Mouse (Mus musculus) intestine, postnatal 0 days (tissue): ENCODE results near the gene Htt. TPM values are rescaled to one million over a fixed set of nuclear protein-coding genes. Genes with fewer than 3 reads are reported as not detected.

Source experiments
- ATAC-seq: fragments of 200-750 bp; cut with Nextera tagmentation; 2 replicates; pipeline ENCODE4 v1.8.0; 2017; ENCODE audit warnings: mild to moderate bottlenecking, moderate TSS enrichment, moderate library complexity
- H3K27ac ChIP-seq: fragments of 300-500 bp; sonication (generic); 2 replicates; pipeline ENCODE4 v1.5.1; 2014; ENCODE audit warnings: mild to moderate bottlenecking, low read depth, low read length, moderate library complexity
- H3K27me3 ChIP-seq: fragments of 300-500 bp; sonication (generic); replicated peaks from 2 replicates; pipeline ENCODE4 v1.6.1; 2014; ENCODE audit warnings: low read length, mixed read lengths; ENCODE audit not compliant: control insufficient read depth, insufficient read depth
- H3K36me3 ChIP-seq: fragments of 300-500 bp; sonication (generic); 2 replicates; pipeline ENCODE4 v1.6.1; 2014; ENCODE audit warnings: mild to moderate bottlenecking, moderate library complexity; ENCODE audit not compliant: control insufficient read depth, insufficient read depth
- H3K4me1 ChIP-seq: fragments of 300-500 bp; sonication (generic); replicated peaks from 2 replicates; pipeline ENCODE4 v1.6.1; 2014; ENCODE audit warnings: antibody characterized with exemption, low read length, mixed read lengths; ENCODE audit not compliant: control insufficient read depth, insufficient read depth
- H3K4me2 ChIP-seq: fragments of 300-500 bp; sonication (generic); replicated peaks from 2 replicates; pipeline ENCODE4 v1.6.1; 2014; ENCODE audit warnings: low read depth, mild to moderate bottlenecking, moderate library complexity
- H3K4me3 ChIP-seq: fragments of 300-500 bp; sonication (generic); 2 replicates; pipeline ENCODE4 v1.5.1; 2014; ENCODE audit warnings: low read depth, low read length
- H3K9ac ChIP-seq: fragments of 300-500 bp; sonication (generic); 2 replicates; pipeline ENCODE4 v1.6.1; 2014; ENCODE audit warnings: mild to moderate bottlenecking, low read depth, low read length
- H3K9me3 ChIP-seq: fragments of 300-500 bp; sonication (generic); 2 replicates; pipeline ENCODE4 v1.6.1; 2016; ENCODE audit warnings: mixed run types; ENCODE audit not compliant: control insufficient read depth
- CTCF ChIP-seq: sonication (generic); IDR thresholded peaks from 2 replicates; pipeline ENCODE4 v1.5.1; 2016; ENCODE audit warnings: low read depth, mild to moderate bottlenecking, control low read depth, antibody characterized with exemption, moderate library complexity
- WGBS: fragments of 180-500 bp; shearing (Covaris S2); extraction: QIAGEN DNeasy Blood & Tissue Kit; methylation state at CpG from one replicate; pipeline ENCODE4 v1.1.7; 2014; 5-methylcytosine and 5-hydroxymethylcytosine counted together
- polyA plus RNA-seq: library from polyadenylated mRNA; unstranded; fragments of >200 nt; fragmentation: Nextera tagmentation; extraction: Ambion mirVana; gene quantifications from 2 replicates; pipeline ENCODE4 v1.2.1, GENCODE M21; 2015

Htt gene
- polyA plus RNA-seq, 1 experiment from 2014 or later = 3.7 TPM

DNA sequence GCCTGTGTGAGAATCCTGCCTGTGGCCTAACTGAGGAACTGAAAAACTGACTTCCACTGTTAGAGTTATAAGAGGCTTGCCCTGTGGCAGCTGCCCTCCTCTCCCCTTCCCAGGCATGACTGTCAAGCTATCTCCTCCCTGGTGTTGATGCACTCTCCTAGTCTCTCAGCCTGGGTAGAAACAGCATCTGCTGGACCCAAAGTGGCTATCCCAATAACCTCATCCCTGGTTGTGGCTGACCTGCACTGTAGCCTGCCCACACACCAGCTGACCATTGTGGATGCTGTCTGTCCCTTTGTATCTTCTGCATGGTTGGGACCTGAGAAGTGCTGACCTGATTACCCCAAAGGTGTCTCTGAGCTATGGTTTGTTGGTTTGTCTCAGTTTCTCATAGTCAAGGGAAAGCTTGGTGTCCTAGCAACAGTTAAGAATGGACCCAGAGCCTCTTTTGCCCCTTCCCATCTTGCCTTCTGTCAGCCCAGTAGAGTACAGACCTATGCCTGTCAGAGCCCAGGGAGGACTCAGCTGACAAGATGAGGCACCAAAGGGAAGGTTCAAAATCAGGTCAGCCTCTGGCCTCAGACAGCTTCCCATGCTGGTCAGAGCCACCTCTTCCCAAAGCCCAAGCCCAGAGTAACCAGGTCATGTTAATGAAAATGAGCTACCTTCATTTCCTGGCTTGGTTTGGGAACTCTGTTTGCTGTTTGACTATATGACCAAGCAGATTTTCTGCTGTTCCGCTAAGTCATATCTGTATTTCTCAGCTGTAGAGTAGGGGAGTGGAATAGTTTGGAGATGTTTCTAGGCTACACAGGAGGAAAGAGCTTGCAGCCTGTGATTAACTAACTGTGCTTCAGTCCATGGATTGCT is 148.3 kb downstream of the Htt start:
- Histone ChIP-seq H3K4me1 (no peaks in the 10 kb centered on the region), H3K4me2 (no peak overlapping the region), H3K36me3 (peaks cover 54% of the 10 kb centered on the region), H3K9ac (no peak overlapping the region), H3K9me3 (no peaks in the 10 kb centered on the region), H3K27ac (no peak overlapping the region), H3K27me3 (no peaks in the 10 kb centered on the region), H3K4me3 (no peak overlapping the region)
- WGBS = 91% methylated on average over 1 of the region's 1 CpGs
- no peak for TF ChIP-seq CTCF
- no peak for ATAC-seq

DNA sequence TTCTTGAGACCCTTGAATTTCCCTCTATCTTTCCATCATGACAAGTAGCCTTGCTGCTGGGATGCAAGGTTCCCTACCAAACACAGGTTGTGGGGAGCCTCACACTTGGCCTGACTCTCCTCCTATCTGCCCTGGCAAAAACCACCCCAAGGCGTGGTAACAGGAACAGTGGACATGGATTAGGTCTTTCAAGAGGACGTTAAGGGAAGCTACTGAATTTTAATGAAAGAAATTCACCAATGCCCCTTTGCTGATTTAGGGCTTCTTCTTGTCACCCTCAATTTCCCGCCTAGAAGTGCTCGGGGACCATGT is 148.9 kb downstream of the Htt start:
- WGBS = 84% methylated on average over 4 of the region's 4 CpGs

DNA sequence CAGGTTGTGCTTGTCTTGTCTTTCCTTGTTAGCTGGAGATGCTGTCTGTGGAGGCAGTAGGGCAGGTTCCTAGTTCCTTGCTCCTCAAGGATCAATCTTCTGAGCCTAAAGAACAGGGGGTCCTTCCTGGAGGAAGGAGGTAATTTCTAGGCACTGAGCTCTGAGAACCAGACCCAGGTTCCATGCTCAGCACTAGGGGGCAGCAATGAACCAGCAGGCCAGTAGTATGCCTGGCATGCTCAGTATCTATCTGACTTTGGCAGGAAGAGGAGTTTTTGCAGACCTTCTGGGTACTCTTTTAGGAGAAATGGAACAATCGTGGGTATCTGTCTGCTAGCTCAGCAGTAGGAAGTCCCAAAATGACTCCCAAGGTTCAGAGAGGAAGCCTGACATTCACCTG is 154.3 kb downstream of the Htt start:
- Histone ChIP-seq H3K36me3 (0 out of 2 replicates have a peak, but pooled peaks cover 6% of the 10 kb centered on the region), H3K9ac (no peak overlapping the region), H3K4me2 (no peak overlapping the region), H3K27ac (no peak overlapping the region), H3K4me1 (no peaks in the 10 kb centered on the region), H3K27me3 (no peaks in the 10 kb centered on the region), H3K9me3 (no peaks in the 10 kb centered on the region), H3K4me3 (no peak overlapping the region)
- no peak; the same call in 1 of the 2 replicates for ATAC-seq
- WGBS = 5% methylated on average over 1 of the region's 1 CpGs
- TF ChIP-seq CTCF = peak; percentile 94

More for the DNA sequence above, 148.9 kb downstream of the Htt start:
- H3K4me1 ChIP-seq = no peaks in the 10 kb centered on the region
- no peak overlapping the region for H3K9ac ChIP-seq
- no peak for TF ChIP-seq CTCF
- H3K36me3 ChIP-seq = peaks cover 48% of the 10 kb centered on the region
- H3K27me3 ChIP-seq = no peaks in the 10 kb centered on the region
- no peak overlapping the region for H3K4me3 ChIP-seq
- no peak overlapping the region for H3K4me2 ChIP-seq
- ATAC-seq = no peak
- H3K9me3 ChIP-seq = no peaks in the 10 kb centered on the region
- H3K27ac ChIP-seq = no peak overlapping the region

DNA sequence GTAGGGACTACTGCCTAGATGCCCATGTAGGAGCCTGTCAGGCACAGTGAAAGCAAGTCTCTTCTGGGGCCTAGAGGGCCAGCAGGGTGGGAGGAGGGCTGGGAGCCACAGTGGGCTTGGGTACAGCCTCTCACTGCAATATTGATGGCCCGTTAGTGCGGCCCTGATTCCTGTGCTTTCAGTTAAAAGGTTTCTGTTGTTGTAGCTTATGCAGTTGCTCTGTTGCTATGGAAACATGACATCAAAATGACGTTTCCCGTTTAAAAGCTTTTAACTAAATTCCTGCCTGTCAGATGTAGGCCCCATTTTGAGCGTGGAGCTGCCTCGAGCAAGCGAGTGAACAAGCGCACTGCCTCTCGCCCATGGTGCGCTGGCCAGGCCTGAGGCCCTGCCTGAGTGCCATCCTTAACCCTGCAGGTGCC is 155.7 kb downstream of the Htt start:
- 73% methylated on average over 10 of the region's 10 CpGs for WGBS
- H3K9me3 ChIP-seq = no peaks in the 10 kb centered on the region

DNA sequence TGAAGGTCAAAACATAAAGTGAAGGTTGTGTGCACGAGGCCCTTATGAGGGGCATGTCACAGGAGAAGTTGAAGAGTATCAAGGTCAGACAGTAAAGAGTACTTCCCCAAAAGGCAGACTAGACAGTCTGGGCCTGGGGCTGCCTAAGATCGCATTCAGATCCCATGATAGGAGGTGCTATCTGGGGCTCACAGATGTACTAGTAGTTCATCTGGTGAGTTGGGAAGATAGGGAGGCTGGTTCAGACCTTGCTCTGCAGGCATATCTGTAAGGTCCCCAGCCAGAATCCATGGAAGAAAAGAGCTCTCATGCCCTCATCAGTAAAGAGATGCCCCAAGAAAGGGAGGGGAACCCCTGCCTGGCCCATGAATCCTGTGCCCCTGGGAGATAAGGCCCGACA is 157.2 kb downstream of the Htt start:
- 78% methylated on average over 3 of the region's 3 CpGs for WGBS
- ATAC-seq = no peak

More for the DNA sequence above, 155.7 kb downstream of the Htt start:
- Histone ChIP-seq H3K4me1 (no peaks in the 10 kb centered on the region), H3K36me3 (peaks cover 14% of the 10 kb centered on the region; the same call in 1 of the 2 replicates), H3K27me3 (no peaks in the 10 kb centered on the region), H3K9ac (no peak overlapping the region), H3K4me3 (no peak overlapping the region), H3K27ac (no peak overlapping the region), H3K4me2 (no peak overlapping the region)
- no peak for ATAC-seq
- TF ChIP-seq CTCF = no peak

DNA sequence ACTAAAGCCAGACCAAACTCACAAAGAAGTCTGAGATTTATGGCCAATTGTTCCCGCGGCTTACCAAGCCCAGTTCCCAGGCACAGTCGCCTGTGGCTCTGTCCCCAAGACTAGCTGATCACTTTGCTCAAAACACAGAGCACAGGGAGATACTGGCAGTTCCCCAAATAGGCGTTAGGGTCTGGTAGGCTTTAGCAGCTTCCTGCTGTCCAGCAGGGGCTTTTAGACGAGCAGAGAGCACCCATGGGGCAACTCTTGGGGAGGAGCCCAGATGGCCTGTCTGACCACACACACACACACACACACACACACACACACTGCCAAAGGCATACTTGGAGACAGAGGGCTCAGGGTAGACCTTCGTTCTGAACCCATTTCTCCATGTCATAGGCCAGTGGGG is 161.0 kb downstream of the Htt start:
- Histone ChIP-seq H3K27me3 (no peaks in the 10 kb centered on the region), H3K27ac (no peak overlapping the region), H3K4me3 (no peak overlapping the region), H3K4me1 (no peaks in the 10 kb centered on the region), H3K9me3 (no peaks in the 10 kb centered on the region), H3K9ac (no peak overlapping the region), H3K36me3 (peaks cover 22% of the 10 kb centered on the region), H3K4me2 (no peak overlapping the region)
- TF ChIP-seq CTCF = no peak
- WGBS = 61% methylated on average over 6 of the region's 6 CpGs
- no peak for ATAC-seq

More for the DNA sequence above, 157.2 kb downstream of the Htt start:
- H3K9me3 ChIP-seq = no peaks in the 10 kb centered on the region
- peaks cover 21% of the 10 kb centered on the region; the same call in 1 of the 2 replicates for H3K36me3 ChIP-seq
- H3K4me3 ChIP-seq = no peak overlapping the region
- no peak for TF ChIP-seq CTCF
- H3K4me2 ChIP-seq = no peak overlapping the region
- H3K27me3 ChIP-seq = no peaks in the 10 kb centered on the region
- no peak overlapping the region for H3K27ac ChIP-seq
- no peak overlapping the region for H3K9ac ChIP-seq
- H3K4me1 ChIP-seq = no peaks in the 10 kb centered on the region
